Mouse (Mus musculus): ENCODE measurements at regions not wholly inside any gene's neighbourhood (a gene's known extent, or its start where the extent isn't known, plus 50 kb on each side); places are given as distances from the start of the nearest gene placed in this dataset.
"Not testable (repeated sequence)": the region's sequence is repeated elsewhere in the genome, so short reads cannot be mapped to it uniquely, and the experiment has no call there.

DNA sequence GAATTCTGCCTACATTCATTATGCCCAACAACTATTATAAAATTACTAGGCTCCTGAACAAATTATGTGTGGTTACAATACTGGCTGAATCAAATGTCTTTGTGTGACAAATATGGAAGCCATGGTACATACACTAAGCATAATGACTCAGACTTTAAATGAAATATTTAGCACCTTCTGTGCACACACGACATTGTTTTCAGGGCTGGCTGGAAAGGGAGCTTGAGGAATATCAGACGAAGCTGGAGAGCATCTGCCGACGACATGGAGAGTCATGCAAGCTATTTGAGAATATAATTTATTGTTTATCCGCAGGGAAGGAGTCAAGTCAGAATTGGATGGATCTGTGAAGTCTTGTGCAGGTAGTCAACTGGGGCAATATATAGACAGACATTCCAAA, 955.4 kb upstream of the Gm10801 start:
- DNase-seq (ENCODE audit: low read depth, low spot score), result peak; percentile 35

DNA sequence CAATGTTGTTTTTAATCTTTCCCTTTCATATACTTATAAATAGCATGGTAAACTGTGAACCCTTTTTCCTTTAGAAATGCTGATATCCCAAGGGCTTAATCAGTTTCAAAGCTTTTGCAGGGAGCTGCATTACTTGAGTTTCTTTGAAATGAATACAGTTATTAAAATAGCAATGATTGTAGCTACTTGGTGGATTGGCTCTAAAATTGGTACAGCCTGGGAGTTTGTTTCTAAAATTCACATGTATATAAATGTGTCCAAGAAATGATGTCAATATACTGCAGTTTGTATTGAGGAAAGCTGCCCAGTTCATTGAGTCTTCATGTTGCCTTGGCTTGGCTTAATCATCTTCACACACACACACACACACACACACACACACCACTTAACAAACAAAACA, 954.8 kb upstream of the Gm10801 start:
- DNase-seq (ENCODE audit: low read depth, low spot score), result peak; percentile 40

DNA sequence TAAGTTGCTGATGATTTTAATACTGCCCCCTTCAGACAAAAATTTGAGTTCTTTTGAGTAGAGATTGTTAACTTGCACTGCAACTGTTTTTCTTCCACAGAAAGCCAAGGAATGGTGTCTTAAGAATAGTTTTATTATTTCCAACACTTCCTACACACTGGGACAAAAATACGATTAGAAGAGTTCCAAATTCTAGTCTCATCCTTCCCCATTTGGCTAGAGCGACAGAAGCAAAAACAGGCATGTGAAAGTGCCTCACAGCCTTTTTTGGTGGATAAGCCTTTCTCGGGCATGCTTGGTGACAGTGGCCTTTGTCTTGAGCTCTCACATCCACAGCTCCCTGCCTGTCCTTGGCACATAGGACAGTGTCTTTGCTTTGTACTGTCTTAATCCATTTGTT, 954.3 kb upstream of the Gm10801 start:
- DNase-seq (ENCODE audit: low read depth, low spot score), result peak; percentile 82

DNA sequence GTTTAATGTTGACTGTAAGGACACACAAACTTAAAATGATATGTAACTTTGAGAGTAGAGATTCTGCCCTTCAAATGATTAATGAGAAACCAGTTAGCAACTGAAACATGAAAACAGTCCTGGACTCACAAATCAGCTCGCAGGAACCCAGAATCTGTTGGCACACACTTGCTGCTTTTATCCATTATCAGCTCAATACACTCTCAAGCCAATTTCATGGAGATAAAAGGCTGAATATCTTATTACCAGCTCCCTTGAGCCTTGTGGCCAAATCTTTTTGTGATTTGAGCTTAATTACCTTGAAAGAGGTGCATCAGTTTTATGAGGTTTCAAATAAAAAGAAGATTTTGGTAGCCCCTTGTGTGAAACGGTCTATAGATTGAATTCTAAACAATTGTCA, 936.9 kb upstream of the Gm10801 start:
- no peak for DNase-seq (ENCODE audit: low read depth, low spot score)

DNA sequence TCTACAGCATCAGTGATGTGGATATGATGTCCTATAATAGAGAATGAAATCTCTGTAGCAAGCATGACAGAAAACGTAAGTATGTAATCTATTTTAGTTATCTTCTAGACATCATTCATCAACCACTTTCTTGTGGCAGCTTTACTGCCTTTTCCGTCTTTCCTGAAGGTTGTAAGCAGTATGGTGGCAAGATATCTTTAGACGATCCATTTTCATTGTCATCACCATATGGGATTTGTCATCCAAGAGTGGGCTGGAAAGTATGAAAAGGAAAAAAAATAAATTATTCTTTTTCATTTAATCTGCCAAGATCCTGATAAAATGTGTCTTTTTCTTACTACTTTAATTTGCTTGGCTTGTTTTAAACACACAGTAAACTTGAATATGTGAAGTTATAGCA, 893.2 kb upstream of the Gm10801 start:
- DNase-seq (ENCODE audit: low read depth, low spot score), result peak; percentile 71

DNA sequence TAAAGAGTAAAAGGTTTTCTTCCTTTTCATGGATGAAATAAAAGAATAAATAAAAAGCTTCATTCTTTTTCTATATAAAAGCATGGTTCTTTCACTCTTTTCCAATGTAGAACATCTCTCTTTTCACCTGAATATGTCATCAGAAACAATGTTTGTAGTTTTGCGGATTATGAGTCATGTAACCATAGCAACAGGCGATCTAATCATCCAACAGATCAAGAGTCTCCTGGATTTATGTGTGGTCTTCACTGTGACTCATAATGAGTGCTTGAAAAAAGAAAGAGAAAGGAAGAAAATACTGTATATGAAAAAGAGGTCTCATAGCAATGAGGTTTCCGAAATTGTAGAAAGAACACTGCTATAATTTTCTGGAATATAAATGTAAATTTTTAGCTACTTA, 884.1 kb upstream of the Gm10801 start:
- peak; percentile 2 for DNase-seq (ENCODE audit: low read depth, low spot score)

DNA sequence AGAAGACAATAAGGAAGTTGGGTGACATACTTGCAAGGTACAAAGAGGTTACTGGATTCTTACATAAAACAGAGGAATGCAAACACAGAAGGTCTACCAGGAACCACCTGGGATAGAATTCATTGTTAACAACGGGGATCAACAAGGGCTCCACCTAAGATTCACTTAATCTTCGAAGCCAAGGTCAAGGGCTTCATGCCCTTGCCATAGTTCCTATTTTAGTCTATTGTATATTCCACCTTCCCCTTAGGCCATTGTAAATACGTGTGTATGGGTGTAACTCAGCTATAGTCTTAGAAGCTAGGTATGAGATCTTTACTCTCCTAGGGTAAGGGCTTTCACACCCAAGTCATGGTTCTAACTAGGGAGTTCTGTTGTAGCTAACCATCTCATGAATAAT, 882.0 kb upstream of the Gm10801 start:
- not testable (repeated sequence) for DNase-seq (ENCODE audit: low read depth, low spot score)

Measured in telencephalon, adult 2 months (tissue).